Mouse (Mus musculus) midbrain, embryonic 12.5 days (tissue): Measurements from ENCODE around the gene Slc35f6. TPM values are rescaled to one million over a fixed set of nuclear protein-coding genes. Genes with fewer than 3 reads are reported as not detected.
A peak's percentile ranks its signal among the peaks of the same experiment; 100 is the strongest.
"Not testable (repeated sequence)": the region's sequence is repeated elsewhere in the genome, so short reads cannot be mapped to it uniquely, and the experiment has no call there.

Source experiments
- ATAC-seq: fragments of 200-750 bp; cut with Nextera tagmentation; 2 replicates; pipeline ENCODE4 v1.8.0; 2017; ENCODE audit warnings: low read depth, moderate TSS enrichment, moderate library complexity; ENCODE audit not compliant: low FRiP score
- H3K27ac ChIP-seq: fragments of 300-500 bp; sonication (generic); replicated peaks from 2 replicates; pipeline ENCODE4 v1.5.1; 2016; ENCODE audit warnings: mild to moderate bottlenecking
- H3K27me3 ChIP-seq: fragments of 300-500 bp; sonication (generic); 2 replicates; pipeline ENCODE4 v1.6.1; 2016; ENCODE audit warnings: mild to moderate bottlenecking
- H3K36me3 ChIP-seq: fragments of 300-500 bp; sonication (generic); 2 replicates; pipeline ENCODE4 v1.6.1; 2016
- H3K4me1 ChIP-seq: fragments of 300-500 bp; sonication (generic); 2 replicates; pipeline ENCODE4 v1.6.1; 2016
- H3K4me2 ChIP-seq: fragments of 300-500 bp; sonication (generic); replicated peaks from 2 replicates; pipeline ENCODE4 v1.6.1; 2016; ENCODE audit warnings: mild to moderate bottlenecking, moderate library complexity
- H3K4me3 ChIP-seq: fragments of 300-500 bp; sonication (generic); 2 replicates; pipeline ENCODE4 v1.5.1; 2016; ENCODE audit warnings: mild to moderate bottlenecking
- H3K9ac ChIP-seq: fragments of 300-500 bp; sonication (generic); replicated peaks from 2 replicates; pipeline ENCODE4 v1.6.1; 2016; ENCODE audit warnings: mild to moderate bottlenecking, moderate library complexity
- H3K9me3 ChIP-seq: fragments of 300-500 bp; sonication (generic); 2 replicates; pipeline ENCODE4 v1.6.1; 2016; ENCODE audit warnings: mild to moderate bottlenecking
- WGBS: fragments of 180-500 bp; shearing (Covaris S2); methylation state at CpG from one replicate; pipeline ENCODE4 v1.1.7; 2016; 5-methylcytosine and 5-hydroxymethylcytosine counted together
- polyA plus RNA-seq: library from polyadenylated mRNA; unstranded; fragments of >200 nt; fragmentation: Nextera tagmentation; extraction: Ambion mirVana; gene quantifications from 2 replicates; pipeline ENCODE4 v1.2.1, GENCODE M21; 2016

Gene Slc35f6
- polyA plus RNA-seq, 1 experiment from 2014 or later: 29.1 TPM

GRCm38 (mm10) chr5:30665360-30665759, 17.6 kb downstream of the Slc35f6 start:
- ATAC-seq: no peak
- 95% methylated on average over 9 of the region's 9 CpGs for WGBS
- no peaks in the 10 kb centered on the region for H3K27me3 ChIP-seq

GRCm38 (mm10) chr5:30665968-30666367, 18.2 kb downstream of the Slc35f6 start:
- Histone ChIP-seq H3K27ac (0 out of 2 replicates have a peak overlapping the region, but pooled peaks have one; percentile 44), H3K4me3 (peak overlapping the region; percentile 69), H3K27me3 (no peaks in the 10 kb centered on the region), H3K4me2 (peak overlapping the region; percentile 66), H3K9me3 (no peaks in the 10 kb centered on the region), H3K4me1 (peaks cover 23% of the 10 kb centered on the region), H3K9ac (peak overlapping the region; percentile 42), H3K36me3 (peaks cover 20% of the 10 kb centered on the region)
- 75% methylated on average over 6 of the region's 6 CpGs for WGBS
- ATAC-seq: no peak

More at GRCm38 (mm10) chr5:30665360-30665759, 17.6 kb downstream of the Slc35f6 start:
- Histone ChIP-seq H3K4me2 (no peak overlapping the region), H3K36me3 (peaks cover 15% of the 10 kb centered on the region), H3K4me3 (no peak overlapping the region), H3K4me1 (peaks cover 23% of the 10 kb centered on the region), H3K27ac (no peak overlapping the region), H3K9me3 (no peaks in the 10 kb centered on the region), H3K9ac (no peak overlapping the region)

- no peaks in the 10 kb centered on the region for H3K27me3 ChIP-seq
- peak within 1 kb of the TSS; percentile 54 for H3K27ac ChIP-seq
- H3K4me3 ChIP-seq: peak within 1 kb of the TSS; percentile 69
- H3K9ac ChIP-seq: peak within 1 kb of the TSS; percentile 68
- H3K4me2 ChIP-seq: peak within 1 kb of the TSS; percentile 66
- peak; percentile 93 for ATAC-seq
- peaks cover 23% of the 10 kb centered on the region for H3K4me1 ChIP-seq
- H3K36me3 ChIP-seq: peaks cover 20% of the 10 kb centered on the region
- H3K9me3 ChIP-seq: no peaks in the 10 kb centered on the region
- WGBS: under 1% methylated on average over 40 of the region's 40 CpGs
Measured at GRCm38 (mm10) chr5:30666391-30667195, 18.9 kb downstream of the Slc35f6 start, which contains the start of gene Cenpa. TSS of gene Cenpa (plus strand) at chr5:30666777.

GRCm38 (mm10) chr5:30667215-30667614, 19.5 kb downstream of the Slc35f6 start:
- Histone ChIP-seq H3K4me2 (peak overlapping the region; percentile 66), H3K4me3 (peak overlapping the region; percentile 69), H3K9ac (peak overlapping the region; percentile 68), H3K9me3 (no peaks in the 10 kb centered on the region), H3K36me3 (peaks cover 24% of the 10 kb centered on the region), H3K27ac (peak overlapping the region; percentile 54), H3K27me3 (no peaks in the 10 kb centered on the region), H3K4me1 (peaks cover 23% of the 10 kb centered on the region)
- under 1% methylated on average over 13 of the region's 13 CpGs for WGBS
- ATAC-seq: no peak

GRCm38 (mm10) chr5:30667686-30668085, 20.0 kb downstream of the Slc35f6 start:
- Histone ChIP-seq H3K9ac (peak overlapping the region; percentile 68), H3K4me3 (peak overlapping the region; percentile 69), H3K4me2 (peak overlapping the region; percentile 66), H3K9me3 (no peaks in the 10 kb centered on the region), H3K27me3 (no peaks in the 10 kb centered on the region), H3K27ac (no peak overlapping the region), H3K4me1 (peaks cover 23% of the 10 kb centered on the region), H3K36me3 (peaks cover 28% of the 10 kb centered on the region)
- no peak for ATAC-seq
- WGBS: 10% methylated on average over 3 of the region's 3 CpGs

- Histone ChIP-seq H3K27ac (no peak overlapping the region), H3K4me3 (0 out of 2 replicates have a peak overlapping the region, but pooled peaks have one; percentile 69), H3K27me3 (no peaks in the 10 kb centered on the region), H3K4me2 (peak overlapping the region; percentile 66), H3K9ac (no peak overlapping the region), H3K9me3 (no peaks in the 10 kb centered on the region), H3K36me3 (peaks cover 40% of the 10 kb centered on the region), H3K4me1 (peaks cover 23% of the 10 kb centered on the region)
- 93% methylated on average over 9 of the region's 9 CpGs for WGBS
- no peak for ATAC-seq
Measured at GRCm38 (mm10) chr5:30668637-30669495, 21.1 kb downstream of the Slc35f6 start.

- WGBS: 91% methylated on average over 3 of the region's 3 CpGs
- no peak overlapping the region for H3K4me3 ChIP-seq
- no peaks in the 10 kb centered on the region for H3K9me3 ChIP-seq
- H3K36me3 ChIP-seq: peaks cover 46% of the 10 kb centered on the region
- H3K4me2 ChIP-seq: no peak overlapping the region
- H3K27me3 ChIP-seq: no peaks in the 10 kb centered on the region
- no peak overlapping the region for H3K27ac ChIP-seq
- H3K9ac ChIP-seq: no peak overlapping the region
- peaks cover 23% of the 10 kb centered on the region for H3K4me1 ChIP-seq
- ATAC-seq: no peak
Measured at GRCm38 (mm10) chr5:30669496-30669830, 21.7 kb downstream of the Slc35f6 start.

- Histone ChIP-seq H3K4me3 (no peak overlapping the region), H3K4me1 (peaks cover 23% of the 10 kb centered on the region), H3K4me2 (no peak overlapping the region), H3K27ac (no peak overlapping the region), H3K27me3 (no peaks in the 10 kb centered on the region), H3K36me3 (peaks cover 50% of the 10 kb centered on the region), H3K9me3 (no peaks in the 10 kb centered on the region), H3K9ac (no peak overlapping the region)
- no peak for ATAC-seq
- 94% methylated on average over 7 of the region's 7 CpGs for WGBS
Measured at GRCm38 (mm10) chr5:30670091-30670490, 22.4 kb downstream of the Slc35f6 start.

GRCm38 (mm10) chr5:30674001-30674400, 26.3 kb downstream of the Slc35f6 start:
- no peak for ATAC-seq
- Histone ChIP-seq H3K36me3 (peaks cover 57% of the 10 kb centered on the region), H3K4me2 (no peak overlapping the region), H3K9ac (no peak overlapping the region), H3K9me3 (no peaks in the 10 kb centered on the region), H3K27ac (no peak overlapping the region), H3K27me3 (no peaks in the 10 kb centered on the region), H3K4me1 (peaks cover 5% of the 10 kb centered on the region), H3K4me3 (no peak overlapping the region)
- 84% methylated on average over 7 of the region's 7 CpGs for WGBS

- WGBS: 90% methylated on average over 7 of the region's 7 CpGs
- Histone ChIP-seq H3K4me3 (no peak overlapping the region), H3K9me3 (no peaks in the 10 kb centered on the region), H3K27me3 (no peaks in the 10 kb centered on the region), H3K4me2 (no peak overlapping the region), H3K4me1 (no peaks in the 10 kb centered on the region), H3K27ac (no peak overlapping the region), H3K36me3 (peaks cover 43% of the 10 kb centered on the region), H3K9ac (no peak overlapping the region)
- no peak for ATAC-seq
Measured at GRCm38 (mm10) chr5:30676800-30677199, 29.1 kb downstream of the Slc35f6 start.

GRCm38 (mm10) chr5:30678069-30678468, 30.3 kb downstream of the Slc35f6 start:
- not testable (repeated sequence) for H3K4me1 ChIP-seq, H3K4me3 ChIP-seq, H3K9ac ChIP-seq, H3K4me2 ChIP-seq, H3K9me3 ChIP-seq, ATAC-seq, H3K27me3 ChIP-seq, H3K27ac ChIP-seq
- 96% methylated on average over 3 of the region's 3 CpGs for WGBS
- H3K36me3 ChIP-seq: peaks cover 30% of the 10 kb centered on the region
